Comparison of ENCODE assay signal across 30 mouse cellular contexts in genomic region chr6:83593896-83594295, GRCm38 (mm10). TPM values are rescaled to one million over a fixed set of nuclear protein-coding genes. Genes with fewer than 3 reads are reported as not detected.
"Had no signal": no experiment of that assay in that cellular context is flagged by ENCODE, and none has a peak within 500 bp of the region (broad histone marks: within the 10 kb centered on the region; RNA-seq: fewer than 3 reads in every experiment).

No protein-coding gene starts in this region.

- H3K4me1 ChIP-seq: hindbrain, embryonic 15.5 days; kidney, embryonic 15.5 days; limb, embryonic 13.5 days had no signal

- H3K4me3 ChIP-seq: forebrain, embryonic 15.5 days; heart, embryonic 13.5 days; heart, embryonic 15.5 days; hindbrain, embryonic 13.5 days; hindbrain, embryonic 15.5 days; kidney, embryonic 15.5 days; limb, embryonic 13.5 days; limb, embryonic 15.5 days; liver, embryonic 12.5 days had no signal

- DNase-seq: forebrain, postnatal 0 days; gastrocnemius, postnatal 14 days; gastrocnemius, postnatal 36 days; heart, adult 18-20 months; kidney, adult 11 months; kidney, adult 2 months; kidney, adult 9 months; kidney, postnatal 14 days; kidney, postnatal 36 days; layer of hippocampus, adult 9-11 months; layer of hippocampus, postnatal 36 days; left cerebral cortex, postnatal 4 days had no signal

- H3K9ac ChIP-seq: forebrain, embryonic 15.5 days; forebrain, postnatal 0 days; heart, embryonic 13.5 days; heart, embryonic 15.5 days; hindbrain, embryonic 13.5 days; hindbrain, embryonic 15.5 days; kidney, embryonic 15.5 days; limb, embryonic 13.5 days; limb, embryonic 15.5 days; liver, embryonic 12.5 days had no signal

- H3K27ac ChIP-seq: forebrain, embryonic 15.5 days; heart, embryonic 13.5 days; heart, embryonic 15.5 days; hindbrain, embryonic 13.5 days; hindbrain, embryonic 15.5 days; hindbrain, postnatal 0 days; kidney, embryonic 15.5 days; kidney, postnatal 0 days; limb, embryonic 13.5 days; limb, embryonic 15.5 days; liver, embryonic 12.5 days had no signal

- H3K36me3 ChIP-seq: forebrain, embryonic 15.5 days; heart, embryonic 13.5 days; heart, embryonic 15.5 days; hindbrain, embryonic 13.5 days; hindbrain, embryonic 15.5 days; kidney, embryonic 15.5 days; limb, embryonic 13.5 days; limb, embryonic 15.5 days; liver, embryonic 12.5 days had no signal

- ATAC-seq: forebrain, embryonic 15.5 days; forebrain, postnatal 0 days; hindbrain, postnatal 0 days; intestine, embryonic 16.5 days; liver, embryonic 12.5 days had no signal

- H3K9me3 ChIP-seq: forebrain, embryonic 15.5 days; heart, embryonic 13.5 days; heart, embryonic 15.5 days; hindbrain, embryonic 13.5 days; hindbrain, embryonic 15.5 days; kidney, embryonic 15.5 days; limb, embryonic 13.5 days; limb, embryonic 15.5 days; liver, embryonic 12.5 days had no signal

- H3K4me2 ChIP-seq: forebrain, embryonic 15.5 days; heart, embryonic 11.5 days; heart, embryonic 13.5 days; heart, embryonic 15.5 days; hindbrain, embryonic 13.5 days; hindbrain, embryonic 15.5 days; kidney, embryonic 15.5 days; limb, embryonic 13.5 days; limb, embryonic 15.5 days; liver, embryonic 12.5 days had no signal

- H3K27me3 ChIP-seq: forebrain, embryonic 15.5 days; heart, embryonic 13.5 days; heart, embryonic 15.5 days; hindbrain, embryonic 15.5 days had no signal

RNA-seq across cellular contexts. Expression of gene Actg2, which starts 57.8 kb away (rescaled TPM):
- total RNA-seq: hematopoietic stem cell, adult 5-6 weeks; layer of hippocampus, adult 18-20 months; layer of hippocampus, adult 8-10 months; layer of hippocampus, postnatal 36 days; left cerebral cortex, adult 8-10 months; left cerebral cortex, postnatal 25 days had no signal
